Mouse (Mus musculus) E14TG2a.4 (cell line): ENCODE measurements around the gene Dpp4.

ENCODE experiments used
- CTCF ChIP-seq: conservative IDR thresholded peaks from 2 replicates; pipeline ENCODE4 v1.5.1; 2014; ENCODE audit warnings: low read length
- NANOG ChIP-seq: IDR thresholded peaks from 2 replicates; pipeline ENCODE4 v1.6.1; 2014; ENCODE audit warnings: borderline replicate concordance, low read length, mixed read lengths
- POU5F1 ChIP-seq: IDR thresholded peaks from 2 replicates; pipeline ENCODE4 v1.6.1; 2014; ENCODE audit warnings: low read length, borderline replicate concordance

GRCm38 (mm10) chr2:62425941-62426340, 13.9 kb upstream of the Dpp4 start:
- TF ChIP-seq CTCF (no peak), NANOG (no peak), POU5F1 (no peak)
